Mouse (Mus musculus) gastrocnemius, adult 2 months (tissue): ENCODE data around the gene Trpv4. TPM values are rescaled to one million over a fixed set of nuclear protein-coding genes. Genes with fewer than 3 reads are reported as not detected.

Experiments
- DNase-seq: peaks from one replicate; pipeline ENCODE4 v3.0.0; 2022
- H3K27ac ChIP-seq: fragments of 200-600 bp; 2 replicates; pipeline ENCODE4 v1.8.1; 2022; ENCODE audit warnings: mild to moderate bottlenecking
- H3K4me3 ChIP-seq: fragments of 200-600 bp; 2 replicates; pipeline ENCODE4 v1.8.1; 2022; ENCODE audit warnings: mild to moderate bottlenecking, moderate library complexity
- CTCF ChIP-seq: fragments of 200-600 bp; IDR thresholded peaks from 2 replicates; pipeline ENCODE4 v1.8.1; 2022; ENCODE audit warnings: antibody characterized with exemption, mild to moderate bottlenecking, moderate library complexity
- intact Hi-C: fragments of 180-260 bp; cut with DNase I; formaldehyde crosslinking; loops from one replicate; pipeline ENCODE4 v1.15.1; 2025
- long read RNA-seq, 2 experiments: library from polyadenylated mRNA; stranded (forward); transcript quantifications; one replicate each; pipeline ENCODE4 v2.0.0; 2021
- total RNA-seq, 2 experiments: library from RNA; stranded (reverse); gene quantifications; 2 replicates each; pipeline ENCODE4 v1.2.3; 2021

The Trpv4 gene
- total RNA-seq, result 1 to 10 TPM; 1.9 to 2.0 TPM
- long read RNA-seq, experiment 1, partial matches to known transcripts, result 5 of 8 reads
- long read RNA-seq, experiment 1, other reads (novel, unspliced or antisense), result 0 of 8 reads
- long read RNA-seq, experiment 2, partial matches to known transcripts, result 1 of 4 reads
- long read RNA-seq, experiment 2, other reads (novel, unspliced or antisense), result 0 of 4 reads

DNA sequence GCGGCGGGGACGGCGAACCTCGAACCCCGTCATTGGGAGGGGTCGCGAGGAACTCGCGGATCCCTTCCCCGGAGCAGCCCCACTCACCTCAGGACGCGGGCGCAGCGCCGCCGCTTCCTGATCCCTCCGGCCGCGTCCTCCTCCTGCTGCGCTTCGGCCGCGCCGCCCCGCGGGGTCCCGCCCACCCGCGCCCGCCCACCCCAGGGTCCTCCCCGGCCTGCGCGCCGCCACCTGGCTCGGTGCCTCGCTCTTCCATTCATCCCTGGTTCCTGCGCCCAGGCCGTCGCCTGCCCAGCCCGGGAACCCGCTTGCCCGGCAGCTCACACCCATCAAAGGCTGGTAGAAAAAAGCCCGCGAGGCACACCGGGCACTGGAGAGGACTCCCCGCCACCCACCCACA lies at the start of gene Trpv4:
TSS of gene Trpv4 (minus strand) at position 167 of the 400 bp plus-strand sequence.
- intact Hi-C loops, result no loop called here
- Histone ChIP-seq H3K27ac (peak within 1 kb of the TSS; percentile 73), H3K4me3 (peak within 1 kb of the TSS; percentile 77)
- TF ChIP-seq CTCF, result no peak
- DNase-seq, result peak; percentile 44

- H3K27ac ChIP-seq, result peak within 1 kb of the TSS; percentile 87
- peak; percentile 80 for TF ChIP-seq CTCF
- intact Hi-C loops, result loop anchor here (2.0 kb wide), 1 partner anchor 67 kb away; the partner anchor contains the start of genes Ankrd13a and Git2
- H3K4me3 ChIP-seq, result peak within 1 kb of the TSS; percentile 80
- DNase-seq, result peak; percentile 96
These were observed 49.2 kb upstream of the Trpv4 start, which contains the start of gene Tchp for GRCm38 (mm10) chr5:114707265-114708068. TSS of gene Tchp (plus strand) at chr5:114707760.

DNA sequence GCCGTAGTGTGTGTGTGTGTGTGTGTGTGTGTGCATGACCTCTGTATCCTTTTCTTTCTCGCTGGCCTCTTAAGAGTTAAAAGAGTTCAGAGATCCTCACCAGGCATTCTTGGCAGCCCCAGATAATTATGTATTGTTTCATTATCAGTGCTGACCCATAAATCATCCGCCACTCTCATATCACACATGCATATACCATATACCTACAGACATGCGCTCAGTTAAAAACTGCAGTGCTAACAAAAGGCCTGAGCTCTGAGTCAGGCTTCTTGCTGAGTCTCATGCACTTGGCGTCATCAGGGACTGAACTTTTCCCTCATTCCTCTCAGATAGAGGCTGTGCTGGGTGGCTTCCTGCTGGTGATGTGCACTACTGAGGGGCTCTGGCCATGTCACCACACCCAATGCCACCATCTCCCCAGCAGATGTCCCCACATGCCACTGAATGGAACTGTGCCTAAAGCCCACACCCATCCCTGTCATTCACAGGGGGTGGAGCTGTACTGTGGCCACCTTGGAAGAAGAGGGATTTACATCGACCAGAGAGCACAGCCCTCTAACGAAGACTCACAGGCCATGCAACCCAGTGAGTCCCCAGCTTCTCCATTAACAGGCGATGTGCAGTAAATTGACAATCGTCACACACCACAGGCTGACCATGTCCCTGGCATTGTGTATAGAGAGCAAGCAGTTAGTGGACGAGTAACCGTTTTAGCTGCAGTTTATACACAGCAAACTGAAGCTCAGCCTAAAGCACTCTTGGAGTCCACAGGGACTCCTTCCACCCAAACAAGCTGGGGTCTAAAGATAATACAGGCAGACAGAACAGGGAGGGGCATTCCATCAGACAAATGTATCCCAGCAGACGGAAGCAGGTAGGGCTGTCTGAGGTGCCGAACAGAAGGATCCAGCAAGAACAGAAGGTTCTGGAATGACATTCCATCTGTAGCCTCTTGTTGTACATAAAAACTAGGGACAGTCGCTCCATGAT lies 44.5 kb upstream of the Trpv4 start:
- no peak overlapping the region for H3K4me3 ChIP-seq
- H3K27ac ChIP-seq, result no peak overlapping the region
- peak; percentile 58 for TF ChIP-seq CTCF
- no peak for DNase-seq
- intact Hi-C loops, result no loop called here

DNA sequence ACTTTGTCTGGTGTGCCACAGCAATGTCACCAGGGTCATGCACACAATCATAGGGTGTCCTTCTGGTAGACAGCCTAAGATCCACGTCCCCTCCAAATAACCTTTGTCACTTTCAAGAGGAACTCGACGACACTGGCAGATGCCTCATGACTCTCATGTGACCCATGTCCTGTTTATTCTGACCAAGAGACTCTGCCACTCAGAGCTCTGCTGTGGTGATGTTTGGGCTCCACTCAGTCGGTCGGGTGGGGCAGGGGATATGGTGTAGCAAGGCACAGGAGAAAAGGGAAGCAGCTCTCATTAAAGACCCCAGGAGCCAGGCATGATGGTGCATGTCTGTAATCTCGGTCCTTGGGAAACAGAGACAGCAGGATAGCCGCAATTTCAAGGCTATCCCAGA lies 40.8 kb upstream of the Trpv4 start:
- no peak for DNase-seq
- no peak overlapping the region for H3K27ac ChIP-seq
- intact Hi-C loops, result no loop called here
- TF ChIP-seq CTCF, result no peak
- no peak overlapping the region for H3K4me3 ChIP-seq

GRCm38 (mm10) chr5:114698044-114698746 lies 40.0 kb upstream of the Trpv4 start:
- no peak for TF ChIP-seq CTCF
- peak; percentile 78 for DNase-seq
- Histone ChIP-seq H3K27ac (no peak overlapping the region), H3K4me3 (no peak overlapping the region)
- intact Hi-C loops, result no loop called here

DNA sequence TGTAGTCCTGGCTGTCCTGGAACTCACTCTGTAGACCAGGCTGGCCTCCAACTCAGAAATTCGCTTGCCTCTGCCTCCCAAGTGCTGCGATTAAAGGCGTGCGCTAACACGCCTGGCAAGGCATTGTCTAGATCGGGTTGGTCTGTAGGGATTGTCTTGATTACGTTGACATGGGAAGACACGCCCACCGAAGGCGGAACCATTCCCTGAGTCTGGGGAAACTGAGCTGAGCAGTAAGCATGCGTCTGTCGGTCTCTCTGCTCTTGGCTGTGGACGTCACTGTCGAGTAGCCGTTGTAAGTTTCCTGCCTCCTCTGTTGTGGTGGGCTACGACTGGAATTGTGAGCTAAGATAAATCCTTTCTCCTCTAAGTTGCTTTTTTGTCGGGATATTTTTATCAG lies 38.7 kb upstream of the Trpv4 start:
- DNase-seq, result no peak
- H3K4me3 ChIP-seq, result no peak overlapping the region
- no peak overlapping the region for H3K27ac ChIP-seq
- intact Hi-C loops, result no loop called here
- TF ChIP-seq CTCF, result no peak

- no peak overlapping the region for H3K27ac ChIP-seq
- TF ChIP-seq CTCF, result peak; percentile 30
- no peak overlapping the region for H3K4me3 ChIP-seq
- intact Hi-C loops, result no loop called here
- no peak for DNase-seq
These were observed 37.6 kb upstream of the Trpv4 start for GRCm38 (mm10) chr5:114695775-114696174.

GRCm38 (mm10) chr5:114690633-114691567 lies 32.7 kb upstream of the Trpv4 start, which contains the start of gene Gltp:
TSS of gene Gltp (minus strand) at chr5:114690984.
- intact Hi-C loops, result no loop called here
- peak within 1 kb of the TSS; percentile 95 for H3K4me3 ChIP-seq
- peak; percentile 61 for TF ChIP-seq CTCF
- H3K27ac ChIP-seq, result peak within 1 kb of the TSS; percentile 88
- peak; percentile 96 for DNase-seq

GRCm38 (mm10) chr5:114689700-114690366 lies 31.6 kb upstream of the Trpv4 start:
- 0 out of 2 replicates have a peak overlapping the region, but pooled peaks have one; percentile 38 for H3K27ac ChIP-seq
- H3K4me3 ChIP-seq, result peak overlapping the region; percentile 95
- intact Hi-C loops, result no loop called here
- no peak for TF ChIP-seq CTCF
- DNase-seq, result peak; percentile 24

DNA sequence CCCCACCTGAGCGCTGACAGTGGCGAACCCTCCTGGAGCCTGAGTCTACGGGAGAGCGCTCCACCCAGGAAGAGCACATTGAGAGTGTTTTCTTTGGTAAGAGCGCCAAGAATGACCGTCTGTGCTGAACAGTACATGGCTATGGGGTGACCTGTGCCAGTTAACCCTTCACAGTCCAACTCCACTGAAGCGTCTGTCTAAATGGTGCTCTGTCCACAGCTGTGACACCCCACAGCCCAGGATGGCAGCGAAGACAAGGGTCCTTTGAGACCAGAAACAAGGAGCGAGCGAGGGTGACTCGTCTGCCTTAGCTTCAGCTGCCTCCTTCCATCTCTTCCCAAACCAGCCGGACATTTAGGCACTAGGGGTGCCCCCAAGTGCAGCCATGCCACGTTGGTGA lies 30.5 kb upstream of the Trpv4 start:
- Histone ChIP-seq H3K4me3 (no peak overlapping the region), H3K27ac (no peak overlapping the region)
- peak; percentile 24 for DNase-seq
- intact Hi-C loops, result no loop called here
- no peak for TF ChIP-seq CTCF
